Mouse (Mus musculus) heart, postnatal 14 days (tissue): ENCODE results near the gene Emid1. TPM values are rescaled to one million over a fixed set of nuclear protein-coding genes. Genes with fewer than 3 reads are reported as not detected.
A peak's percentile ranks its signal among the peaks of the same experiment; 100 is the strongest.
"Not testable (repeated sequence)": the region's sequence is repeated elsewhere in the genome, so short reads cannot be mapped to it uniquely, and the experiment has no call there.

Experiments
- DNase-seq, 2 experiments: peaks; one replicate each; pipeline ENCODE4 v3.0.0; 2021 to 2022
- intact Hi-C: fragments of 180-260 bp; cut with DNase I; formaldehyde crosslinking; loops from one replicate; pipeline ENCODE4 v1.15.1; 2025
- total RNA-seq, 2 experiments: library from RNA; stranded (reverse); gene quantifications; 2 replicates each; pipeline ENCODE4 v1.2.3; 2021

The Emid1 gene
- total RNA-seq, 2 experiments from 2014 or later, result 4.1 to 4.6 TPM

DNA sequence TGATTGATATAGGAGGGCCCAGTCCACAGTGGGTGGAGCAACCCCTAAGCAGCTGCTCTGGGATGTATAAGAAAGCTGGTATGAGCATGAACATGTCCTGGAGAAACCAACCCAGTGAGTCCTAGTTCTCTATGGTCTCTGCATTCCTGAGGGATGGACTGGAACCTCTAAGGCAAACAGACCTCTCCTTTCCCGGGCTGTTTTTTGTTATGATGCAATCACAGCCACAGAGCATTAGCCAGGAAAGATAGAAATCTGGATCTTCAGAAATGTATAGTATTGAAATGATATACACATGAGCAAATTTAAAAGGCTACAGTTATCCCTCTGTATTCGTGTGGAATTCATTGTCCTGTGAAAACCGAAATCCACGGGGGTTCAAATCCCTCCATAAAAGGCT is 26.3 kb downstream of the Emid1 start:
- intact Hi-C loops, result no loop called here
- DNase-seq, result no peak

DNA sequence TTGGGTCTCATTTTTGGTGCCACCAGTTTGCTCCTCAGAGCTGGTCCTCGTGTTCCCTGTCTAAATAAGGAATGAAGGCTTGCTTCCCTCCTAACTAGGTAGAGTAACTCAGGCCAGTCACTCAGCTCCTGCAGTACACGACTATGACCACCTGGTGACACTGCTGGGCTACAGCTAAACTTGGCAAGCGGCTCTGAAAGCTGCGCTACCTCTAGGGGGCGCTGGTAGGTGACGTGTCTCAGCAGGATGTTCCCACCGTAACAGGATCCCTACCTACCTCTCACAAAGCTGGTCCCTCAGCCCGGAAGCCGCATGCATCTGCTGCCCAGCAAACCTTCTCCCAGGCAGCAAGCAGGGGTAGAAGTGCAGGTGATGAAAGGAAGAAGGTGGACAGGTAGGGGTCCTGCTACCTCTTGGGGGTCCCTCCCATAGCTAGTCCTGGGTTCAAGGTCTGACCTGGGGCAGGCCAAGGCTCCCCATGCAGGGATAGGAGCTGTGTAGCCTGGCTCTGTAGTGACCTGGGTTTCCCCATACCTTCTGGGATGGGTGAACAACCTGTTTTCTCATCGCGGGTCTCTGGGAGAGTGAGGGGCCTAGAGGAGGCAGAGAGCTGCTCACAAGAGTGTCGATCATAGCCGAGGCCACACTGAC is 37.0 kb downstream of the Emid1 start:
- intact Hi-C loops, result loop anchor here (2.0 to 10.0 kb wide), 4 partner anchors 47 to 360 kb away; no protein-coding TSS in a partner anchor
- peak; percentile 85 to 92 for DNase-seq

DNA sequence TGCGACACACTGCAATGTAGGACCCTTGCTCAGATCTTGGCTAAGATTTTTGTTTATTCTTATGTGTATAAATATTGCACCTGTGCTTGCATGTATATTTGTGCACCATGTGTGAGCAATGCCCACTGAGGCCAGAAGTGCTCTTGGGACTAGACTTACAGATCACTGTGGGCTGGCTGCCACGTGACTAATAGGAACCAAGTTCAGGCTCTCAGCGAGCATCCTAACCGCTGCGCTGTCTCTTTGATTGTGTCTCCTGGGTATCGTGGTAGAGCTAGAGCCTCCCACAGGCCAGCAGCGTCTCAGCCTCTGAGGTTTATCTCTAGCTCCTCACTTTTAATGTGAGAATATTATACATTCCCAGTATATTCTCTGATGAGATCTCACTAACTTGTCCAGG is 38.4 kb downstream of the Emid1 start:
- intact Hi-C loops, result loop anchor here (2.0 to 10.0 kb wide), 3 partner anchors 67 to 361 kb away; no protein-coding TSS in a partner anchor
- no peak for DNase-seq

DNA sequence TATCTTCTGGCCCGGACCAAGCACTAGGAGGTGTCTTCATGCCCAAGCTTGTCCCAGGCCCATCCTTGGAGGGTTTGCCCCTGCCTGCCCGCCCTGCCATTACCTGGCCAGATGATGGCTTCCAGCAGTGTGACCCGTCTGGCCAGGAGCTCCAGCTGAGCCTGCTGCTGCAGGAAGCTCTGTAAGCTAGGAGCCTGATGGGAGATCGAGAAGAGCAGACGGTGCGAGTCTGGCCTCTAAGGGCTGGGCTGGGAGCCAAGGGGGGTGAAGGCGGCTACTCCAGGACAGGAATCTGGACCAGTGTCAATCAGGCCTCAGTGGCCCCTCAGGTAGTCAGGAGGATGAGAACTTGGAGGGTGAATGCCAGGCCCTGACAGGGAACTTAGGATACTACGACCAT is 42.6 kb downstream of the Emid1 start:
- intact Hi-C loops, result no loop called here
- DNase-seq, result no peak

DNA sequence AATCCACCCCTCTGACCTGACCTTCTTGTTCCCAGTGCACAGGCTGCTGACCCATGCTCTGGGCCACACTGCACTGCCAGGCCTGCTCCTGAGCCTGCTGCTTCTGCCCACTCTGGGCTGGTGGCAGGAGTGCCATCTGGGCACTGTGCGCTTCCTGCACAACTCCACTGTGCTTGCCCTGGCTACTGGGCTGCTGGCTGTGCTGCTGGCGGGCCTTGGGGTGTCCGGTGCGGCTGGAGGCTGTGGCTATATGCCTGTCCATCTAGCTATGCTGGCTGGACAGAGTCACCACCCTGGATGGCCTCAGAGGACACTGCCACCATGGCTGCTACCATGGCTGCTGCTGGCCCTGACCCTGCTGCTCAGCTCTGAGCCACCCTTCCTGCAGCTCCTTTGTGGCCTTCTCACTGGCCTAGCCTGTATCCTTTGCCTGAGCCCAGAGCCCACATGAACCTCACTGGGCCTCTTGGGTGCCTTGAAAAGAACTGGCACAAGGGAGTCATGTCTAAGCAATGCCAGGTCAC is 48.0 kb downstream of the Emid1 start:
- no peak for DNase-seq
- intact Hi-C loops, result no loop called here

DNA sequence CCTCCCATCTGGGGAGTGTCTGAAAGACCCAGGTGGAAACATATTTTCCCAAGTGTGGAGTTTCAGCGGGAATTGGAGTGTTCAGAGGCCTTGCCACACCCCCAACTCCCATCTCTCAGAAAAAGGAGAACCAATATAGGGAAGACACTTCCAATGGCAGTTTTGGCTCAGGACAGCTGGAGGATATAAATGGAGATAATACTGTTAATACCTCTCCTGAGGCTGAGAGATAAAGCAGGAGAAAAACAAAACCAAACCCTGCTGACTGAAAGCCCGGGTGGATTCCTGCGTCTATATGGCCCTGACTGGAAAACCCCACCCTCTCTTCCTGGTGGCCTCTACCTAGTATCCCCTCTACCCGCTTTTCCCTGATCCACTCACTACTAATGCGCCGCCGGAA is 49.7 kb downstream of the Emid1 start:
- intact Hi-C loops, result no loop called here
- DNase-seq, result no peak

DNA sequence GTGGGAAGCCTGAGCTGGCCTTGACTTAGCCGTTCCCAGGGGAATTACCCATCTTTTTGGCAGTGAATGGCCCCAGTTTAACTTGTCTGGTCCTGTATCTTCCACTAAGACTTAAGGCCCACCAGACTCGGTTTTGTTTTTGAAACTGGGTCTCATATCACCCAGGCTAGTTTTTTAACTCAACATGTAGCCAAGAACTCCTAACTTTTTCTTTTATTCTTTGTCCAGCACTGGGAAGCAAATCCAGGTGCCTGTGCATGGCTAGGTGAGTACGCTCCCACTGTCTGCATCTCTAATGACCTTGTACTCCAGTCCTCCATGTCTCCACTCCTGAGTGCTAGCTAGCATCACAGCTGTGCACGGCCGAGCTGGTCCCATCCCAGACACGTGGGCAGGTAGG is 50.4 kb downstream of the Emid1 start:
- DNase-seq, result no peak
- intact Hi-C loops, result no loop called here

DNA sequence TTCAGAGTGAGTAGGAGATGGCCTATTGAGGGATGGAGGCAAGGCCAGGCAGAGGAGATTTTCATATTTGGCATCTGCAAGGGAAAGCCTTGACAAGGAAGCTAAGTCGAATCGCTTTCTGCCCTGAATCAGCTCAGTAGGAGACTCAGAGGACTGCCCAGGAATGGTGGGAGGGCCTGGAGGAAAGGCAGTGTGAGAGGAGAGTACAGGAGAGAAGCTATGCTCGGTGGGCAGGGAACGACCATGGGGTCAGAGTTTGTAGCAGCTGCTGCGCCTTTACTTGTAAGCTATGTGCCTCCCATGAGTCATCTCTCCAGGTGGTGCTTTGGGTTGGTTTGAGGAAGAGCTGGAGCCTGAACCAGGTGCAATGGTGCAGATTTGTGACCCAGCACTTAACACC is 51.3 kb downstream of the Emid1 start:
- intact Hi-C loops, result no loop called here

DNA sequence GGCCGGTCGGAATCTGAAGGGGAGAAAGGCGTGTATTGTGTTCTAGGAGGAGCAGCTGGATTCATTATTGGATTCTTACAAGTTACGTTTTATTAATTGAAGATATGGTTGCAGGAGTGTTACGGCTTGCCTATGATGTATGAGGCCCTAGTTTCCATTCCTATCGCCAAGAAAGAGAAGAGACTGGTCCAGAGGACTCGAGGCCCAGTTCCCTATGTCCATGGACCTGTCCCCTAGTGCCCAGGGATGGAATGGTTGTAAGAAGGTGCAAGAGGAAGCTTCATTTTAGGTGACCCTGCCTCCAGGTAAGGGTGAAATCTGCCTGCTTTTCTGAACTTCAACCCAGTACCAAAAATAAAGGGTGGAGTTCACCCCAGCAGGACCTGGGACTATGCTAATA is 51.8 kb downstream of the Emid1 start:
- DNase-seq, result no peak
- intact Hi-C loops, result no loop called here

More for the DNA sequence above, 51.3 kb downstream of the Emid1 start:
- DNase-seq, result no peak

DNA sequence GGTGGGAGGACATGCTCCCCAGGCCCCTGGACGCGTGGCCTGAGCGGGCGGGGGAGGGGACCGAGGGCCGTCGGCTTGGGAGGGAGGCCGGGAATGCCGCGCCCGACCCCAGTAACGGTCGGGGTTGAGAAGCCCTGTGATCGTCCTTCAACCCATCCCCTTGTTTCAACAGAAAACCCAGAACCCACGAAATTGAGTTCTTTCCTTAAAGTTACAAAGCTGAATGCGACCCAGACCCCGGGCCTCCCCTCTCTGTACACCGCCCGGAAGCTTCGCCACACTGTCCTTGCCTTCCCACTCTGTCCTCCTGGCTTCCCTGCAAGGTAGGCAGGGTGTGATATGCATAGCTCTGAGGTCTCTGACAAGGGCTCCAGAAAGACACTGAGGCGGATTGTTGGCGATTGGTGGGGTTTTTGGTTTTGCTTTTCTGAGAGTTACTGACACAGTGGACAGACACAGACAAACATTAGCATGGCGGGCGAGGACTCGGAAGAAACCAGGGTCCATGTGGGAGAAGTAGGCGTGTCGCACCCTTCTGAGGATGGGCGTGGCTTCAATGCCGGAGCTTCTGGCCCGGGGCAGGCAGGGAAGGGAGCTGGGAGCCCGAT is 52.4 kb downstream of the Emid1 start:
- peak; percentile 82 to 84 for DNase-seq
- intact Hi-C loops, result no loop called here

DNA sequence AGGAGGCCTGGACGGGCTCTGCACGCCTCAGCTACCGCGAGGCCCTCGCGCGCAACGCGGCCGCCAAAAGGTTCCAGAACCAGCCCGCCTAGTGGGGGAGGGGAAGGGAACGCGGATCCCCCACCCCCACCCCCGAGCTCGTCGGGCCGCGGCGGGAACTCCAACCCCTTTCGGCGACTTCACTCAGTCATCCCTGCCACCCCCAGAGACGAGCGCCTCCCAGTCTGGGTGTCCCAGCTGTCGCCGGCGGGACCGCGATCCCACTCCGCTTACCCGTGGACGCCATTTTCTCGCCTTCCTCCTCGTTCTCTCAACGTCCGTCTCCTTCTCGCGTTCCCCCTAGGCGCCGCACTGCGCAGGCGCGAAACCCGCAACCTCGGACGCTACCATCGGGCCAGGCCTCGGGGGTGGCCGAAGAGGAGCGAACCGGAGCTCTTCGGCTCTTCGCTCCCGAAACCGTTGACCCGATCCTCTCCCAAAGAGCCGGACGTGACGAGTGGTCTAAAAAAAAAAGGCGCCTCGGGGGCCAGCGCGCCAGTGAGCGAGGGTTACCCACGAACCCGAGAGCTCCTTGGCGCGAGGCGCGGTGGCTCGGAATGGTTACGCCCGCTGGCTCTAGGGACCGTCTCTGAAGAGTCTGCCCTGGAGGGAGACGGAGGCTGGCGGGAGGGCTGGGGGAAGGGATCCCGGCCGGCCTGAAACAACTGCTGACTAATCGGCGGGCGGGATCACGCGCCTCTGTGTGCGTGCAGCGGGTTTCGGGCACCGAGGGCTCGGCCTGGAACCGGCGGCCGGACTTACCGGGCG is 53.1 kb downstream of the Emid1 start, which contains the start of the genes Rhbdd3 and Ewsr1:
TSS of gene Rhbdd3 (plus strand) at position 191 of the 807 bp plus-strand sequence.
TSS of gene Ewsr1 (minus strand) at position 531 of the 807 bp plus-strand sequence.
- intact Hi-C loops, result no loop called here
- peak; percentile 99 for DNase-seq

DNA sequence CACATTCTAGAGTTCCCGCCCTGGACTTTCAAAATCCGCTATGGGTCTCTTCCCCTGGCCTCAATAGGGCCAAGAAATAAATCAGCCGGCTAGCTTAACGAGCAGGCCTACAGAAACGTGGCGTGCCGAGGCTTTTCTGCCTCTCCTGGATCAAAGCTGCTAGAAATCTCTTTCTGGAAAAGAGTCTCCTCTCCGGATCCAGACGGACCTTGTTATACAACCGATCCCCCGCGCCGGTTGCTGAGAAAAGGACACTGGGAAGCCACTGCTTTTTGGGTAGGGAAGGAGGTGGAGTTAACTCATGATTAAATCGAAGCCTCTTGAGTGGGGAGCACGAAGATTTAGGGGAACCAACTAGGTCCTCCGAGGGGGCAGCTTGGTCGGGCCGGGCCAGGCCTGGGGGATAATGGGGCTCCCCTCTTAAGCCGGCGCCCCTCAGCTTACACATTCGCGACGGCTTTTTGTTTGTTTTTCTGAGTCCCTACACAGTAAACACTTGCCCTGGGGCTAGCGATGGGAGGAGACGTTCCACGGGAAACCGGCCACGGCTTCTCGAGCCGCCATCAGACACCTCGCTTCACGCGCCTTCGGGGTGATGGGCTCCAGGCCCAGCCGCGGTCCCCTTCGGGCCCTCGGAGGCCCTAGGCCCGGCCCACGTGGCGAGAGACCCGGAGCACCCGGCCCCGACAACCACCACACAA is 53.9 kb downstream of the Emid1 start:
- intact Hi-C loops, result no loop called here
- peak; percentile 34 to 42 for DNase-seq

DNA sequence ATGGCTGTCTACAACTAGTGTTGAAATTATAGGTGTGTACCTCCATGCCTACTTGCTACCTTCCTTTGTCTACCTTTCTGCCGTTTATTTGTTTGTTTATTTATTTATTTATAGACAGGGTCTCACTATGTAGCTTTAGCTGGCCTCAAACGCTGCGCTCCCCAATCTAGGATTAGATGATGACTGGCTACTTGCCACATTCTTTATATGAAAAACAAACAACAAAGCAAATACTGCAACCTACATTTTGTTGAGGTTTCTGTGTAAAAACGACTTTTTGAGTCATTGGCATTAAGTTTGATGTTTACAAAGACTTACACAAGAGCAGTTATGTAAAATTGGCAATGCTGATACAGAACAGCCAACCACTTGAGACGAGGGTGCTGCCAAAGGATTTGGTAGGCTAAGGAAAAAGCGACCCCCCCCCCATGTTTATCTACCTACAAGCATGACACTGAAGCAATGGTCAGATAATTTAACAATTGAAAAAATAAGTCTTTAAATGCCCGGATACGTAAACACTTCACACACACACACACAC is 55.5 kb downstream of the Emid1 start:
- no peak for DNase-seq
- intact Hi-C loops, result no loop called here

DNA sequence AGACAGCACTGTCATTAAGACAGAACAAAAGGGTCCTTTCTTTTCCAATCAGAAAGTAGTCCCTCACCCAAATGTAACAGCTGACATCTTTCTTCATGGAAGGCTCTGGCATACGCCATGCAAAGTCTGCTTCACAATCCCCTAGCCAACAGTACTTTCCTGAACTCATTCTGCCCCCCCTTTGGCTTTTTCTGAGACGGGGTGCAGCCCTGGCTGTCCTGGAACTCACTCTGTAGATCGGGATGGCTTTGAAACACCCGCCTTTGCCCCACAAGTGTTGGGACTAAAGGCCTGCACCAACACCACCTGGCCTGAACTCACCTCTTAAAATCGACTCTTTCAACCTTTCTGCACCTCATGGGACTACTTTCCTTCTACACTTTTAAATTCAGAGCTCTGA is 56.2 kb downstream of the Emid1 start:
- intact Hi-C loops, result no loop called here
- no peak for DNase-seq

DNA sequence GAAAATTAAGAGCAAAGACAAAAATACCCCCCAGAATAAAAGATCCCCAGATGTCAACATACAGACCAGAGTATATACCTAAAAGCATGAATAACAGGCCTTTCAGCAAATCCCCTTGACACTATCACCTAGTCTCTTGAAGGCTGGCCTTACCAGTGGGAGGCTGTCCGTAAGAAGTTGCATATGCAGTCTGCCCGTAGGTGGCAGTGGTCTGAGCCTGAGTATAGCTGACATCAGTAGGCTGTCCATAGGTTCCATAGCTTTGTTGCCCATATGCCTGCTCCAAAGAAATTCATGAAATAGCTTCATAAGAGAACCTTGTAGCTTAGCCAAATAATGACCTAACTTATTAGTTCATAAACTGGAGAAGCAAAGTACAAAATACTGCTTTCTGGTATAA is 60.4 kb downstream of the Emid1 start:
- no peak for DNase-seq
- intact Hi-C loops, result no loop called here

DNA sequence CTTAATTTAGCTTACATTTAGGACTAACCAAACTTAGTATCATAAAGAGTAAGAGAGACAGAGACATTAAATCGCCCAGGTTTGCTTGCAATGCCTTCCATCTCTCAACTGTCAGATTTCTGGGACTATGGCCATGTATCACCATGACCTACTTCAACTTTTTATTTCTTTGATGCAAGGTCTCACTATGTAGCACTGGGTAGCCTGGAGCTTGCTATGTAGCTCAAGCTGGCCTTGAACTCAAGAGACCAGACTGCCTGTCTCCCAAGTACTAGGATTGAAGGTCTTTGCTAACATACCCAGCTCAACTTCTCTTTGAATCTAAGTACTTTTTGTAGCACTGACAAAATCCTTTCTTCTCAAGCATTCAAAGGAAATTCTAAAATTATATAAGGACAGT is 62.9 kb downstream of the Emid1 start:
- intact Hi-C loops, result loop anchor here (2.0 kb wide), 1 partner anchor 16 kb away; no protein-coding TSS in a partner anchor
- no peak for DNase-seq

DNA sequence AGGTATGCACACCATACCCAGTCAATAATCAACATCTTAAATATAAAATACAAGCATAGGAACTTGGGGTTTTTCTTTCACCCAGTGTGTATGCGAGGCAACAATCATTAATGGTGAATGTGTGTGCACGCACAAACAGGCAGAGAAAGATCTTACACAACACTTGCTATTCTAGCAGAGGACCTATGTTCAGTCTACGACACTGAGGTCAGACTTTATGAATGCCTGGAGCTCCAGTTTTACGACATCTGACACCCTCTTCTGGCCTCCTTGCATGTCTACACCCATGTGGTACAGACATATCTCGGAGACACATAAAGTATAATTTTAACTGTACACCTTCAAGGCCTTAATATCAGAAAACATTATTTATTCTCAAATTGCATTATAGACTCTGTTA is 75.2 kb downstream of the Emid1 start:
- DNase-seq, intact Hi-C loops: not testable (repeated sequence)

DNA sequence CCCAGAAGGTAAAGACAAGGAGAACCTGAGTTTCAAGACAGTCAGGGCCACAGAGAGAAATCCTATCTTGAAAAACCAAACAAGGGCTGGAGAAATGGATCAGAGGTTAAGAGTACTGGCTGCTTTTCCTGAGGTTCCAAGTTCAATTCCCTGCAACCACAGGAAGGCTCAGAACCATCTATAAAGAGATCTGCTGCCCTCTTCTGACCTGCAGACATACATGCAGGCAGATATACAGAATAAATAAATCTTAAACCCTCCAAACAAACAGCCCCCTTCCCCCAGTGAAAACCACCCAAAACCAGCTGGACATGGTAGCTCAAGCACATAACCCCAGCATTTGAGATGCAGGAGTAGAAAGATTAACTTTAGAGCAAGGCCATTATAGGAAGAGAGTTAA is 76.3 kb downstream of the Emid1 start:
- no peak for DNase-seq
- intact Hi-C loops, result no loop called here

DNA sequence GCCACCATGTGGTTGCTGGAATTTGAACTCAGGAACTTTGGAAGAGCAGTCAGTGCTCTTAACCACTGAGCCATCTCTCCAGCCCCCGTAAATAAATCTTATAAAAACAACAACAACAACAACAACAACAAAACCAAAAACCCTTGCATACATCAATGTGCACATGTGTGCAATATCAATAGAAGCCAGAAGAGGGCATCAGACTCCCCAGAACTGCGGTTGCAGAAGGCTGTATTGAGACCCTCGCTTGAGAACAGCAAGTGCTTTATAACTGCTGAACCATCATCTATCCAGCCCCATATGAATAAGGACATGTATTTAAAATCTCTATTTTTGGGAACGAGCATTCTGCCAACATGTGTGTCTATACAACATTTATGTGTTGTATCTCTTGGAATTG is 77.2 kb downstream of the Emid1 start:
- intact Hi-C loops, result no loop called here
- DNase-seq, result peak in 1 of 2 experiments; percentile 37
